Mouse (Mus musculus) ES-CJ7 (cell line): ENCODE data around the gene Iqschfp.

ENCODE experiments used
- DNase-seq: peaks from one replicate; pipeline ENCODE4 v3.0.0; 2011; ENCODE audit warnings: low read depth, low spot score

Iqschfp gene

GRCm38 (mm10) chr3:67892026-67892705, at the start of gene Iqschfp, which contains the start of gene Iqcj:
Gene Iqschfp, plus strand, starts transcription at chr3:67892232.
Gene Iqcj, plus strand, starts transcription at chr3:67892220.
- no peak for DNase-seq

GRCm38 (mm10) chr3:67852397-67852796, 39.6 kb upstream of the Iqschfp start:
- DNase-seq: no peak

- DNase-seq: no peak
Observed at GRCm38 (mm10) chr3:67861524-67861923, 30.5 kb upstream of the Iqschfp start.

- no peak for DNase-seq
Observed at GRCm38 (mm10) chr3:67867420-67868065, 24.5 kb upstream of the Iqschfp start.

GRCm38 (mm10) chr3:67869424-67869823, 22.6 kb upstream of the Iqschfp start:
- DNase-seq: no peak

GRCm38 (mm10) chr3:67877253-67877652, 14.8 kb upstream of the Iqschfp start:
- DNase-seq: no peak

GRCm38 (mm10) chr3:67884335-67884734, 7.7 kb upstream of the Iqschfp start:
- DNase-seq: no peak

- no peak for DNase-seq
Observed at GRCm38 (mm10) chr3:67886176-67886575, 5.9 kb upstream of the Iqschfp start.

- no peak for DNase-seq
Observed at GRCm38 (mm10) chr3:67887251-67887650, 4.8 kb upstream of the Iqschfp start.

- DNase-seq: no peak
Observed at GRCm38 (mm10) chr3:67892768-67893167, 736 bp downstream of the Iqschfp start.

- DNase-seq: no peak
Observed at GRCm38 (mm10) chr3:67902517-67902916, 10.5 kb downstream of the Iqschfp start.

- DNase-seq: no peak
Observed at GRCm38 (mm10) chr3:67908586-67908985, 16.6 kb downstream of the Iqschfp start.

GRCm38 (mm10) chr3:67918098-67918497, 26.1 kb downstream of the Iqschfp start:
- no peak for DNase-seq

GRCm38 (mm10) chr3:67918634-67919259, 26.7 kb downstream of the Iqschfp start:
- no peak for DNase-seq

- DNase-seq: no peak
Observed at GRCm38 (mm10) chr3:67923095-67923494, 31.1 kb downstream of the Iqschfp start.

GRCm38 (mm10) chr3:67925453-67925852, 33.4 kb downstream of the Iqschfp start:
- no peak for DNase-seq

GRCm38 (mm10) chr3:67930424-67931133, 38.5 kb downstream of the Iqschfp start:
- no peak for DNase-seq

GRCm38 (mm10) chr3:67931181-67931580, 39.1 kb downstream of the Iqschfp start:
- DNase-seq: no peak

- DNase-seq: no peak
Observed at GRCm38 (mm10) chr3:67931914-67932313, 39.9 kb downstream of the Iqschfp start.

- no peak for DNase-seq
Observed at GRCm38 (mm10) chr3:67935829-67936228, 43.8 kb downstream of the Iqschfp start.

GRCm38 (mm10) chr3:67947000-67947399, 55.0 kb downstream of the Iqschfp start:
- no peak for DNase-seq

- DNase-seq: no peak
Observed at GRCm38 (mm10) chr3:67952517-67952940, 60.5 kb downstream of the Iqschfp start.
